ENCODE assay signal across 21 mouse cellular contexts in genomic region chr7:135008021-135008420, GRCm38 (mm10).
DNase-seq lines count a peak whose midpoint lies in the region; ATAC-seq and TF ChIP-seq lines count a peak whose summit lies in the region.
"Had no signal": no experiment of that assay in that cellular context is flagged by ENCODE, and none has a peak within 500 bp of the region (broad histone marks: within the 10 kb centered on the region; RNA-seq: fewer than 3 reads in every experiment).

No protein-coding gene starts in this region.

- no peak for DNase-seq in kidney, postnatal 4 days
- peak; percentile 62 for DNase-seq in midbrain, embryonic 11.5 days (ENCODE audit: low spot score, missing footprints)
- no peak for DNase-seq in midbrain, postnatal 0 days (ENCODE audit: low spot score)
- DNase-seq in urinary bladder, postnatal 10 days (ENCODE audit: low spot score): no peak
- DNase-seq: adrenal gland, adult 8-10 months; adrenal gland, postnatal 14 days; adrenal gland, postnatal 36 days; cerebellum, adult 11-12 months; cerebellum, adult 2 months; cerebellum, adult 9-10 months; cerebellum, postnatal 10 days; cerebellum, postnatal 25 days; forebrain, postnatal 0 days had no signal

- peaks cover 4% of the 10 kb centered on the region; the same call in 1 of the 2 replicates for H3K4me1 ChIP-seq in kidney, embryonic 14.5 days (ENCODE audit: control insufficient read depth, insufficient read depth, low read length)
- no peaks in the 10 kb centered on the region for H3K4me1 ChIP-seq in midbrain, embryonic 11.5 days (ENCODE audit: control insufficient read depth, insufficient read depth, low read length)
- H3K4me1 ChIP-seq in midbrain, postnatal 0 days (ENCODE audit: insufficient read depth, low read length): no peaks in the 10 kb centered on the region
- H3K4me1 ChIP-seq: embryonic facial prominence, embryonic 12.5 days; forebrain, embryonic 15.5 days had no signal

- no peak overlapping the region for H3K27ac ChIP-seq in kidney, embryonic 14.5 days (ENCODE audit: low read depth, low read length)
- no peak overlapping the region for H3K27ac ChIP-seq in midbrain, embryonic 11.5 days (ENCODE audit: low read depth, low read length)
- H3K27ac ChIP-seq in midbrain, postnatal 0 days (ENCODE audit: low read depth, low read length): no peak overlapping the region
- H3K27ac ChIP-seq: embryonic facial prominence, embryonic 10.5 days; embryonic facial prominence, embryonic 12.5 days; forebrain, embryonic 13.5 days; forebrain, embryonic 15.5 days had no signal

- H3K9ac ChIP-seq in kidney, embryonic 14.5 days (ENCODE audit: low read depth, low read length): no peak overlapping the region
- no peak overlapping the region for H3K9ac ChIP-seq in midbrain, embryonic 11.5 days (ENCODE audit: low read length)
- no peak overlapping the region for H3K9ac ChIP-seq in midbrain, postnatal 0 days (replicated peaks; ENCODE audit: low read length, poor library complexity, severe bottlenecking)
- H3K9ac ChIP-seq: embryonic facial prominence, embryonic 12.5 days; forebrain, embryonic 13.5 days; forebrain, embryonic 15.5 days; forebrain, postnatal 0 days had no signal

- no peak for TF ChIP-seq CTCF in midbrain, postnatal 0 days (IDR thresholded peaks at IDR 0.05)

- 0 out of 2 replicates have a peak, but pooled peaks have one; percentile 25 for ATAC-seq in kidney, embryonic 14.5 days (ENCODE audit: low FRiP score, low TSS enrichment)
- ATAC-seq in midbrain, embryonic 11.5 days (ENCODE audit: low FRiP score): no peak
- no peak for ATAC-seq in midbrain, postnatal 0 days (ENCODE audit: low FRiP score)
- ATAC-seq: activated CD4-positive, CD25-positive, alpha-beta regulatory T cell, adult 4 months; forebrain, embryonic 13.5 days; forebrain, embryonic 15.5 days; forebrain, postnatal 0 days; Patski had no signal

- H3K36me3 ChIP-seq in kidney, embryonic 14.5 days (ENCODE audit: control insufficient read depth, insufficient read depth, low read length): no peaks in the 10 kb centered on the region; the same call in 1 of the 2 replicates
- H3K36me3 ChIP-seq in midbrain, embryonic 11.5 days (ENCODE audit: control insufficient read depth, insufficient read depth, low read length): no peaks in the 10 kb centered on the region
- no peaks in the 10 kb centered on the region for H3K36me3 ChIP-seq in midbrain, postnatal 0 days (ENCODE audit: insufficient read depth, low read length)
- H3K36me3 ChIP-seq: embryonic facial prominence, embryonic 10.5 days; embryonic facial prominence, embryonic 12.5 days; forebrain, embryonic 15.5 days; G1E had no signal

- H3K4me2 ChIP-seq in kidney, embryonic 14.5 days (replicated peaks; ENCODE audit: low read depth, low read length): no peak overlapping the region
- H3K4me2 ChIP-seq in midbrain, embryonic 11.5 days: no peak overlapping the region
- H3K4me2 ChIP-seq in midbrain, postnatal 0 days (ENCODE audit: low read depth, low read length, poor library complexity, severe bottlenecking): no peak overlapping the region
- H3K4me2 ChIP-seq: embryonic facial prominence, embryonic 12.5 days; forebrain, embryonic 13.5 days; forebrain, embryonic 15.5 days had no signal

- no peaks in the 10 kb centered on the region for H3K9me3 ChIP-seq in kidney, embryonic 14.5 days (ENCODE audit: control insufficient read depth, low read length)
- H3K9me3 ChIP-seq in midbrain, embryonic 11.5 days (ENCODE audit: control insufficient read depth, low read length): no peaks in the 10 kb centered on the region
- H3K9me3 ChIP-seq in midbrain, postnatal 0 days (ENCODE audit: low read length): no peaks in the 10 kb centered on the region
- H3K9me3 ChIP-seq: embryonic facial prominence, embryonic 10.5 days; embryonic facial prominence, embryonic 12.5 days; forebrain, embryonic 13.5 days; forebrain, embryonic 15.5 days had no signal

- no peak overlapping the region for H3K4me3 ChIP-seq in kidney, embryonic 14.5 days (ENCODE audit: low read length)
- H3K4me3 ChIP-seq in midbrain, embryonic 11.5 days (ENCODE audit: low read depth, low read length): no peak overlapping the region
- no peak overlapping the region for H3K4me3 ChIP-seq in midbrain, postnatal 0 days (ENCODE audit: low read depth, low read length)
- H3K4me3 ChIP-seq: embryonic facial prominence, embryonic 10.5 days; embryonic facial prominence, embryonic 12.5 days; forebrain, embryonic 13.5 days; forebrain, embryonic 15.5 days had no signal

- no peaks in the 10 kb centered on the region for H3K27me3 ChIP-seq in kidney, embryonic 14.5 days (ENCODE audit: control insufficient read depth, insufficient read depth, low read length)
- no peaks in the 10 kb centered on the region for H3K27me3 ChIP-seq in midbrain, embryonic 11.5 days (ENCODE audit: control insufficient read depth, insufficient read depth, low read length)
- H3K27me3 ChIP-seq in midbrain, postnatal 0 days (ENCODE audit: insufficient read depth, low read length): no peaks in the 10 kb centered on the region
- H3K27me3 ChIP-seq: embryonic facial prominence, embryonic 12.5 days; forebrain, embryonic 13.5 days; forebrain, embryonic 15.5 days; Patski had no signal

- WGBS in kidney, embryonic 14.5 days: 85% methylated on average over 2 of the region's 2 CpGs
- 93% methylated on average over 2 of the region's 2 CpGs for WGBS in midbrain, embryonic 11.5 days
- WGBS in midbrain, postnatal 0 days: 91% methylated on average over 2 of the region's 2 CpGs
